Mouse (Mus musculus): ENCODE measurements around the gene Serinc3. TPM values are rescaled to one million over a fixed set of nuclear protein-coding genes. Genes with fewer than 3 reads are reported as not detected.
A peak's percentile ranks its signal among the peaks of the same experiment; 100 is the strongest.

Gene Serinc3
- total and polyA plus RNA-seq, 2 experiments from 2014 or later, result 61.3 to 181 TPM

DNA sequence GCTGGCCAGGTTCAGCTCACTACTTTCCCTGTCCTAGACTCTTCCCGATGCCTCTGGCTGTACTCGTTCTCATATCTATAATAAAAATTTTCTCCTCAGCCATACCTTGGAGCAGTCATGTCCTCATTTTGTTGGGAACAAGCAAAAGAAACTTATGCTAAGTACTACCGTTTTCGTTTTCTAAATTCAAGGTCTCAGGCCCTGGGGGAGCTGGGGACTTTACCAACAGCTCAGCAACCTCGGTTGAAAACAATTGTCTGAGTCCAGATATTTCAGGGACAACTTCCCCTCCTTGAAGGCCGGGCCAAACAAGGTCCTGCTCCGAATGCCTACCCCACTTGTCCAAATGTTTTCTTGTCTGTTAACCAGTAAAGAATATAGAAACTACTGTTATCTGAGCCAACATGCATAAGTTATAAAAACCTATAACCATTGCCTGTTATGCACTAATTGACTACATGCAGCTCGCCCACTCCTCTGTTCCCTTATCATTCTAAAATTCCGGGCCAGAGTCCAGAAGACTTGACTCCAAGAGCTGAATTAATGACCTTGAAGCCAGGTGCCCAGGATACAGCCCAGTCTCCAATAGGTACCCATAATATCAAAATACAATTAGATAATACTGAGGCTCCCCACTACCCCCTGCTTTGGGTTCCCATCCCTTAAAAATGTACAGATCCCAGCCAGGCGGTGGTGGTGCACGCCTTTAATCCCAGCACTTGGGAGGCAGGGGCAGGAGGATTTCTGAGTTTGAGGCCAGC, 949 bp upstream of the Serinc3 start:
- TF ChIP-seq EP300 (IDR thresholded peaks at IDR 0.05; ENCODE audit: low read depth), result no peak
- Histone ChIP-seq H3K36me3 (replicated peaks; ENCODE audit: control insufficient read depth, insufficient read depth, low read length) (no peaks in the 10 kb centered on the region), H3K27me3 (ENCODE audit: control insufficient read depth, insufficient read depth, low read length) (no peaks in the 10 kb centered on the region), H3K9ac (replicated peaks; ENCODE audit: low read depth, low read length) (no peak overlapping the region), H3K9me3 (replicated peaks; ENCODE audit: control insufficient read depth, low read length) (no peaks in the 10 kb centered on the region), H3K4me2 (ENCODE audit: low read depth, low read length) (0 out of 2 replicates have a peak overlapping the region, but pooled peaks have one; percentile 14), H3K4me1 (ENCODE audit: control insufficient read depth, insufficient read depth) (peaks cover 31% of the 10 kb centered on the region), H3K27ac (ENCODE audit: low read depth) (peak overlapping the region; percentile 95), H3K4me3 (ENCODE audit: low read depth, low read length) (no peak overlapping the region)
- ATAC-seq (ENCODE audit: insufficient read depth, low read depth) (no peak), DNase-seq (ENCODE audit: low spot score) (no peak)
- 41% methylated on average over 11 of the region's 11 CpGs for WGBS

DNA sequence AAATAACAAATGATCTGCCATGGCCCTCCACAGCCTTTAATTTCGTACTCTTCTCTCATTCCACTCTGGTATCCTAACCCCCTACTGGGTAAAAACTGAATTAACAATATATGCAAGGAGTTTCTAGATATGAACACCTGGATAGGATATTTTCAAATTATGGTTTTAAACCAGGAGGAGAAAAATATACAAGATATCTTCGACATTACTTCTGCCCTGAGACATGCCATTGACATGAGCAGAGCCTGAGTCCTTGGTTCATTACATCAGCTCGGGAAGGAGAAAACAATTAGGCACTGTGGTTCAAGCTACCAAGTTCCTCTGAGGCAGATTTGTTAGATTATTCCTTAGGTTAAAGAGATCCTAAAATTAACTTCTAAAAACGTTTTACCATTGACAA, 884 bp downstream of the Serinc3 start:
- no peaks in the 10 kb centered on the region for H3K27me3 ChIP-seq (ENCODE audit: control insufficient read depth, insufficient read depth, low read length)
- peak overlapping the region; percentile 95 for H3K27ac ChIP-seq (ENCODE audit: low read depth)
- H3K4me3 ChIP-seq (ENCODE audit: low read depth, low read length), result peak overlapping the region; percentile 66
- peak; percentile 34 for DNase-seq (ENCODE audit: low spot score)
- TF ChIP-seq CTCF (IDR thresholded peaks at IDR 0.05; ENCODE audit: low read depth) (no peak), EP300 (IDR thresholded peaks at IDR 0.05; ENCODE audit: low read depth) (no peak)
- H3K9me3 ChIP-seq (replicated peaks; ENCODE audit: control insufficient read depth, low read length), result no peaks in the 10 kb centered on the region
- ATAC-seq (ENCODE audit: insufficient read depth, low read depth), result no peak
- H3K9ac ChIP-seq (replicated peaks; ENCODE audit: low read depth, low read length), result peak overlapping the region; percentile 76
- peaks cover 49% of the 10 kb centered on the region for H3K4me1 ChIP-seq (ENCODE audit: control insufficient read depth, insufficient read depth)
- WGBS, result 3% methylated on average over 4 of the region's 4 CpGs
- no peaks in the 10 kb centered on the region for H3K36me3 ChIP-seq (replicated peaks; ENCODE audit: control insufficient read depth, insufficient read depth, low read length)
- peak overlapping the region; percentile 58 for H3K4me2 ChIP-seq (ENCODE audit: low read depth, low read length)

DNA sequence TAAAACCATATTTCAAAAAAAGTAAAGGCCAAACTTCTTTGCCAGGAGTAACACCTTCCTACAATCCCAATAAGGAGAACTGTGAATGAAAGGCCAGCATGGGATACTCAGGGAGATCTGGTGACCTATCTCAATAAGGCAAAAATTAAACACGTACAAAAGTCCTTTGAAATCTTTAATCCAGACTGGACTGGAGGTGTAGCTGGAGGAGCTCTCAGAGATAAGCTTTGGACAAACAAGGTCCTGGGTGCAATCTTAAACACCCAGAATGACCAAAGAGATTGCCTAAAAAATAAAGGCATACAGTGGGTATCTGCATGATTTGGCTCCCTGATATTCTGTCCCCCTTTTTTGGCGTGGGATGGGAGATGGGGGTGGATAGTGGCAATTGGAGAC, 1.4 kb downstream of the Serinc3 start:
- H3K27me3 ChIP-seq (ENCODE audit: control insufficient read depth, insufficient read depth, low read length), result no peaks in the 10 kb centered on the region
- peak overlapping the region; percentile 95 for H3K27ac ChIP-seq (ENCODE audit: low read depth)
- no peak for TF ChIP-seq EP300 (IDR thresholded peaks at IDR 0.05; ENCODE audit: low read depth)
- no peak for TF ChIP-seq CTCF (IDR thresholded peaks at IDR 0.05; ENCODE audit: low read depth)
- peak overlapping the region; percentile 76 for H3K9ac ChIP-seq (replicated peaks; ENCODE audit: low read depth, low read length)
- H3K4me1 ChIP-seq (ENCODE audit: control insufficient read depth, insufficient read depth), result peaks cover 52% of the 10 kb centered on the region
- no peaks in the 10 kb centered on the region for H3K9me3 ChIP-seq (replicated peaks; ENCODE audit: control insufficient read depth, low read length)
- 32% methylated on average over 2 of the region's 2 CpGs for WGBS
- ATAC-seq (ENCODE audit: insufficient read depth, low read depth) (no peak), DNase-seq (ENCODE audit: low spot score) (no peak)
- 0 out of 2 replicates have a peak, but pooled peaks cover 2% of the 10 kb centered on the region for H3K36me3 ChIP-seq (replicated peaks; ENCODE audit: control insufficient read depth, insufficient read depth, low read length)
- H3K4me3 ChIP-seq (ENCODE audit: low read depth, low read length), result peak overlapping the region; percentile 66
- H3K4me2 ChIP-seq (ENCODE audit: low read depth, low read length), result peak overlapping the region; percentile 58

DNA sequence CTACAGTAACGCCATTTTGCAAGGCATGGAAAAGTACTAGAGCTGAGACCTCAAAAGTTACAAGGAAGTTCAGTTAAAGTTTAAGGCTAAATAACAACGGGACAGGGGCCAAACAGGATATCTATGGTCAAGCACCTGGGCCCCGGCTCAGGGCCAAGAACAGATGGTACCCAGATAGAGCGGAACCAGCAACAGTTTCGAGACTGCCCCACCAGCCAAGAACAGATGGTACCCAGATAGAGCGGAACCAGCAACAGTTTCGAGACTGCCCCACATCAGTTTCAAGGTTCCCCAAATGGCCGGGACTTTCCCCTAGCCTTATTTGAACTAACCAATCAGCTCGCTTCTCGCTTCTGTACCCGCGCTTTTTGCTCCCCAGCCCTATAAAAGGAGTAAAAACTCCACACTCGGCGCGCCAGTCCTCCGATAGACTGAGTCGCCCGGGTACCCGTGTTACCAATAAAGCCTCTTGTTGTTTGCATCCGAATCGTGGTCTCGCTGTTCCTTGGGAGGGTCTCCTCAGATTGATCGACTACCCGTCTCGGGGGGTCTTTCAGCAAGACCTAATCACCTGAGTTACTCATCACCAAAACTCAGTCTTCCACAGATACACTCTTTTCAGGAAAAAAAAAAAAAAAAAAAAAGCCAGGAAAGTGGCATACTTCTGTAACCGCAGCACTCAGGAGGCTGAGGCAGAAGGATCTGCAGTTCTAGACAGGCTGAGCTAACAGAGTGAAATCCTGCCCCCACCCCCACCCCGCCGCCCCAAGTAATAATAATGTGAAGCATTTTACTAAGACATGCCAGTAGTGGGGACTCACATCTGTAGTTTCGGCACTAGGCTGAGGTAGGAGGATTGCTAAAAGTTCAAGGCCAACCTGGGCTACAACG, 2.0 kb downstream of the Serinc3 start:
- Histone ChIP-seq H3K4me3 (ENCODE audit: low read depth, low read length) (peak overlapping the region; percentile 66), H3K9ac (replicated peaks; ENCODE audit: low read depth, low read length) (peak overlapping the region; percentile 76; the same call in 1 of the 2 replicates), H3K27me3 (ENCODE audit: control insufficient read depth, insufficient read depth, low read length) (no peaks in the 10 kb centered on the region), H3K27ac (ENCODE audit: low read depth) (peak overlapping the region; percentile 95), H3K4me2 (ENCODE audit: low read depth, low read length) (peak overlapping the region; percentile 58), H3K36me3 (replicated peaks; ENCODE audit: control insufficient read depth, insufficient read depth, low read length) (0 out of 2 replicates have a peak, but pooled peaks cover 5% of the 10 kb centered on the region), H3K4me1 (ENCODE audit: control insufficient read depth, insufficient read depth) (peaks cover 58% of the 10 kb centered on the region), H3K9me3 (replicated peaks; ENCODE audit: control insufficient read depth, low read length) (no peaks in the 10 kb centered on the region)
- no peak for DNase-seq (ENCODE audit: low spot score)
- ATAC-seq (ENCODE audit: insufficient read depth, low read depth), result no peak
- TF ChIP-seq CTCF (IDR thresholded peaks at IDR 0.05; ENCODE audit: low read depth) (no peak), EP300 (IDR thresholded peaks at IDR 0.05; ENCODE audit: low read depth) (peak; percentile 96)
- 71% methylated on average over 30 of the region's 30 CpGs for WGBS

DNA sequence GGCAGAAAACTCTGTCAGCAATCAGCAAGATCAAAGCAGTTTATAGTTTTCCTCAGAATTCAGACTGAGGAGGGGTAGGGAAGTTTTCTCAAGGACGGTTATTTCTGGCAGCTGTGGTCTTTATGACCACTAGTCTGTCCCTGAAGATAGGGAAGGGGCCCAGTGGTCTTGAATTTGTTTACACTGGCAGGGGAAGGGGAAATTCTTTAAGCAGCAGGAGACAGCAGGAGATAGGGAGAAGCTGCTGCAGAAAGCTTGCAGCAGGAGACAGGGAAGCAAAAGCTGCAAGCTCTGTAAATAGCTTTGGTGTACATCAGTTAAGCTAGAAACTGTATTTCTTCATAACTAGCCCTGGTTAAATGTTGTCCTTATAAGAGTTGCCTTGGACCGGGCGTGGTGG, 3.2 kb downstream of the Serinc3 start:
- H3K36me3 ChIP-seq (replicated peaks; ENCODE audit: control insufficient read depth, insufficient read depth, low read length), result 0 out of 2 replicates have a peak, but pooled peaks cover 6% of the 10 kb centered on the region
- H3K4me2 ChIP-seq (ENCODE audit: low read depth, low read length), result peak overlapping the region; percentile 26; the same call in 1 of the 2 replicates
- peaks cover 68% of the 10 kb centered on the region for H3K4me1 ChIP-seq (ENCODE audit: control insufficient read depth, insufficient read depth)
- H3K9me3 ChIP-seq (replicated peaks; ENCODE audit: control insufficient read depth, low read length), result no peaks in the 10 kb centered on the region
- H3K4me3 ChIP-seq (ENCODE audit: low read depth, low read length), result no peak overlapping the region
- DNase-seq (ENCODE audit: low spot score) (peak; percentile 49), ATAC-seq (ENCODE audit: insufficient read depth, low read depth) (no peak)
- WGBS, result 40% methylated on average over 3 of the region's 3 CpGs
- no peaks in the 10 kb centered on the region for H3K27me3 ChIP-seq (ENCODE audit: control insufficient read depth, insufficient read depth, low read length)
- H3K27ac ChIP-seq (ENCODE audit: low read depth), result peak overlapping the region; percentile 35
- no peak overlapping the region for H3K9ac ChIP-seq (replicated peaks; ENCODE audit: low read depth, low read length)
- TF ChIP-seq EP300 (IDR thresholded peaks at IDR 0.05; ENCODE audit: low read depth) (no peak), CTCF (IDR thresholded peaks at IDR 0.05; ENCODE audit: low read depth) (no peak)
